Mouse (Mus musculus) MEL (cell line): ENCODE data around the gene Tsga10.
A peak's percentile ranks its signal among the peaks of the same experiment; 100 is the strongest.

Experiments used
- CTCF ChIP-seq, 3 experiments: IDR thresholded peaks in 2 of 3; conservative IDR thresholded peaks in 1 of 3; 2 replicates each; pipeline ENCODE4 v1.5.1; 2011 to 2012; ENCODE audit warnings: low read length in 3 of 3, low read depth in 2 of 3, mild to moderate bottlenecking in 2 of 3, improper control_type of control experiment in 1 of 3, inconsistent platforms in 1 of 3, mixed read lengths in 1 of 3, moderate library complexity in 1 of 3; ENCODE audit not compliant: control insufficient read depth in 1 of 3, insufficient read depth in 1 of 3, poor library complexity in 1 of 3, severe bottlenecking in 1 of 3
- ELF1 ChIP-seq: IDR thresholded peaks from 2 replicates; pipeline ENCODE4 v1.6.1; 2014; ENCODE audit warnings: low read depth, mild to moderate bottlenecking, inconsistent platforms, low read length, improper control_type of control experiment, moderate library complexity
- EP300 ChIP-seq, 2 experiments: IDR thresholded peaks; 2 replicates each; pipeline ENCODE4 v1.6.1; 2011; ENCODE audit warnings: improper control_type of control experiment in 2 of 2, low read length in 2 of 2, low read depth in 1 of 2, mild to moderate bottlenecking in 1 of 2
- HCFC1 ChIP-seq: IDR thresholded peaks from 2 replicates; pipeline ENCODE4 v1.6.1; 2012; ENCODE audit warnings: low read depth, mild to moderate bottlenecking, inconsistent platforms, low read length, improper control_type of control experiment, moderate library complexity
- MAFK ChIP-seq: IDR thresholded peaks from 2 replicates; pipeline ENCODE4 v1.6.1; 2011; ENCODE audit warnings: low read depth, mild to moderate bottlenecking, low read length, improper control_type of control experiment, borderline replicate concordance
- MEF2A ChIP-seq: IDR thresholded peaks from 2 replicates; pipeline ENCODE4 v1.6.1; 2014; ENCODE audit warnings: low read depth, mild to moderate bottlenecking, inconsistent platforms, low read length, improper control_type of control experiment; ENCODE audit not compliant: poor library complexity, insufficient replicate concordance, severe bottlenecking; ENCODE audit errors: extremely low read depth
- MYC ChIP-seq: IDR thresholded peaks from 2 replicates; pipeline ENCODE4 v1.6.1; 2011; ENCODE audit warnings: low read depth, mild to moderate bottlenecking, low read length, improper control_type of control experiment, moderate library complexity
- POLR2A ChIP-seq, 2 experiments: IDR thresholded peaks; 2 replicates each; pipeline ENCODE4 v1.6.1; 2011 to 2012; ENCODE audit warnings: low read length in 2 of 2, mild to moderate bottlenecking in 2 of 2, control low read depth in 1 of 2, improper control_type of control experiment in 1 of 2, low read depth in 1 of 2, moderate library complexity in 1 of 2; ENCODE audit not compliant: control insufficient read depth in 1 of 2, insufficient read depth in 1 of 2, poor library complexity in 1 of 2
- TBP ChIP-seq: IDR thresholded peaks from 2 replicates; pipeline ENCODE4 v1.8.0; 2011; ENCODE audit warnings: low read depth, low read length, improper control_type of control experiment
- TCF12 ChIP-seq: IDR thresholded peaks from 2 replicates; pipeline ENCODE4 v1.6.1; 2014; ENCODE audit warnings: low read depth, mild to moderate bottlenecking, inconsistent platforms, low read length, improper control_type of control experiment, moderate library complexity
- ZC3H11A ChIP-seq: IDR thresholded peaks from 2 replicates; pipeline ENCODE4 v1.6.1; 2012; ENCODE audit warnings: low read depth, mild to moderate bottlenecking, inconsistent platforms, low read length, improper control_type of control experiment

DNA sequence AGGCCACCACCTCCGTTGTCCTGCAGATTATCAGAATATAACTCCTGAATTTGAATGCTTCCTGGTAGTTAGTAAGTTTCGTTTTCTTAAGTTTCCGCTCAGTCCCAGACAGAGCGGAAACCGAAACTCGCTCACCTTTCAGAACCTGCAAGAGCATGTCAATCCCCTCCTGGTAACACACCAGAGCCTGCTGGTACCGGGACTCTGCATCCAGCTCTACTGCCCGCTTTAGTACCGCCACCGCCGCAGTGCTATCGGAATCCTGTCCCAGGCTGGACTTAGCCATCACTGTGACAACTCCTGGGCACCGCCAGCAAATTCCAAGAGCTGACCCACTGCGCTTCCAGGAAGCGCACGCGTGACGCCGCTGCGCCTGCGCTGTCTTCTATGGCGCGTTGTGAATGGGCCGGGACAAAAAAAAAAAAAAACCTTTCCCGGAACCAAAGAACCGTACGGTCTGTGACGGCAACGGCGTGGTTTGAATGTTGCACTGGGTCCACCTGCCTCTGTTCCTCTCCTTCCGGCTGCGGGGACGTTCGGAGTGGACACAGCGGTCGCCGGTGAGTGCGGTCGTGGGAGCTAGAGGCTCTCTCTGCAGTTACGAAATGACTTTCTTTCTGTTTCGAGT, 23.9 kb upstream of the Tsga10 start, which contains the start of the genes Mitd1 and Mrpl30:
- TF ChIP-seq POLR2A (IDR thresholded peaks at IDR 0.05; ENCODE audit: control insufficient read depth in 1 of 2, insufficient read depth in 1 of 2, low read depth in 1 of 2, low read length in 2 of 2, poor library complexity in 1 of 2): peak; percentile 83 to 95; a peak in 3 of 4 replicates
- peak in 1 of 2 experiments; percentile 40; a peak in 1 of 4 replicates for TF ChIP-seq EP300 (IDR thresholded peaks at IDR 0.05; ENCODE audit: low read depth in 1 of 2, low read length in 2 of 2)
- no peak for TF ChIP-seq CTCF (IDR thresholded peaks at IDR 0.05 in 2 of 3, conservative IDR thresholded peaks at IDR 0.05 in 1 of 3; ENCODE audit: control insufficient read depth in 1 of 3, insufficient read depth in 1 of 3, low read depth in 2 of 3, low read length in 3 of 3, poor library complexity in 1 of 3, severe bottlenecking in 1 of 3)
- TF ChIP-seq MEF2A: peak; percentile 46; the same call in 1 of the 2 replicates
- peak; percentile 96 for TF ChIP-seq HCFC1
- no peak for TF ChIP-seq ZC3H11A
- no peak for TF ChIP-seq MAFK
- TF ChIP-seq TBP: peak; percentile 95
- TF ChIP-seq TCF12: peak; percentile 83
- peak; percentile 85 for TF ChIP-seq MYC
- peak; percentile 85 for TF ChIP-seq ELF1
